Mouse (Mus musculus) bone marrow macrophage, adult 2 months (primary cell): Measurements from ENCODE around the gene Phactr1.

Experiments used
- CTCF ChIP-seq: IDR thresholded peaks from 2 replicates; pipeline ENCODE4 v1.5.1; 2012; ENCODE audit warnings: low read depth, mild to moderate bottlenecking, low read length, moderate library complexity
- POLR2A ChIP-seq: IDR thresholded peaks from 2 replicates; pipeline ENCODE4 v1.6.1; 2012; ENCODE audit warnings: mild to moderate bottlenecking, low read depth, low read length, borderline replicate concordance

- TF ChIP-seq CTCF (no peak), POLR2A (no peak)
Observed at GRCm38 (mm10) chr13:42692233-42692632, 11.8 kb downstream of the Phactr1 start.
